Comparison of ENCODE assay signal across 19 mouse cellular contexts in genomic region chr4:154754445-154754844, GRCm38 (mm10).
A peak's percentile ranks its signal among the peaks of the same experiment; 100 is the strongest.
DNase-seq lines count a peak whose midpoint lies in the region; ATAC-seq and TF ChIP-seq lines count a peak whose summit lies in the region.
"Had no signal": no experiment of that assay in that cellular context is flagged by ENCODE, and none has a peak within 500 bp of the region (broad histone marks: within the 10 kb centered on the region; RNA-seq: fewer than 3 reads in every experiment).

No protein-coding gene starts in this region.

- peak; percentile 15 to 16 for DNase-seq in heart, adult 18-20 months
- peak in 1 of 2 experiments; percentile 14 for DNase-seq in layer of hippocampus, adult 2 months (ENCODE audit: low spot score in 2 of 2)
- no peak for DNase-seq in layer of hippocampus, adult 9-10 months (ENCODE audit: low spot score)
- peak; percentile 26 for DNase-seq in right cerebral cortex, postnatal 14 days
- no peak for DNase-seq in right cerebral cortex, postnatal 36 days (ENCODE audit: low spot score in 2 of 2)
- DNase-seq in frontal cortex, postnatal 36 days (ENCODE audit: low spot score in 2 of 2), result no peak
- DNase-seq: cerebellum, adult 9-11 months; gastrocnemius, postnatal 25 days; kidney, adult 9 months; layer of hippocampus, postnatal 36 days; liver; lung, postnatal 14 days; thymus, postnatal 14 days had no signal

- H3K4me1 ChIP-seq in heart, embryonic 11.5 days (ENCODE audit: control insufficient read depth, insufficient read depth, low read length), result no peaks in the 10 kb centered on the region

- no peak overlapping the region for H3K27ac ChIP-seq in heart, embryonic 11.5 days (ENCODE audit: low read depth, low read length)
- H3K27ac ChIP-seq in layer of hippocampus, adult 2 months, result no peak overlapping the region
- H3K27ac ChIP-seq: embryonic facial prominence, embryonic 15.5 days; hindbrain, embryonic 12.5 days; midbrain, embryonic 13.5 days; neural tube, embryonic 13.5 days had no signal

- H3K27me3 ChIP-seq in heart, embryonic 11.5 days (ENCODE audit: control insufficient read depth, insufficient read depth, low read length), result peaks cover 6% of the 10 kb centered on the region
- H3K27me3 ChIP-seq: hindbrain, embryonic 12.5 days had no signal

- ATAC-seq in heart, embryonic 11.5 days (replicated peaks; ENCODE audit: insufficient number of reproducible peaks, low FRiP score, low TSS enrichment), result no peak
- ATAC-seq: forebrain, embryonic 14.5 days; midbrain, embryonic 13.5 days had no signal

- H3K4me3 ChIP-seq in heart, embryonic 11.5 days (ENCODE audit: low read depth, low read length), result no peak overlapping the region
- H3K4me3 ChIP-seq in layer of hippocampus, adult 2 months, result no peak overlapping the region
- H3K4me3 ChIP-seq: embryonic facial prominence, embryonic 15.5 days; hindbrain, embryonic 12.5 days; midbrain, embryonic 13.5 days; neural tube, embryonic 13.5 days had no signal

- 74% methylated on average over 8 of the region's 8 CpGs for WGBS in heart, embryonic 11.5 days (ENCODE audit: insufficient replicate concordance)

- no peaks in the 10 kb centered on the region for H3K9me3 ChIP-seq in heart, embryonic 11.5 days (replicated peaks; ENCODE audit: control insufficient read depth, low read length)
- H3K9me3 ChIP-seq: embryonic facial prominence, embryonic 15.5 days; hindbrain, embryonic 12.5 days; midbrain, embryonic 13.5 days; neural tube, embryonic 13.5 days had no signal

- H3K4me2 ChIP-seq in heart, embryonic 11.5 days, result no peak overlapping the region
- H3K4me2 ChIP-seq: embryonic facial prominence, embryonic 15.5 days; hindbrain, embryonic 12.5 days; midbrain, embryonic 13.5 days; neural tube, embryonic 13.5 days had no signal

- H3K9ac ChIP-seq in heart, embryonic 11.5 days (ENCODE audit: low read depth, low read length), result no peak overlapping the region
- H3K9ac ChIP-seq: embryonic facial prominence, embryonic 15.5 days; hindbrain, embryonic 12.5 days; midbrain, embryonic 13.5 days; neural tube, embryonic 13.5 days had no signal

- peak; percentile 67 for TF ChIP-seq CTCF in layer of hippocampus, adult 2 months (conservative IDR thresholded peaks at IDR 0.05)

- no peaks in the 10 kb centered on the region for H3K36me3 ChIP-seq in heart, embryonic 11.5 days (ENCODE audit: control insufficient read depth, insufficient read depth, low read length)
- H3K36me3 ChIP-seq: embryonic facial prominence, embryonic 15.5 days; hindbrain, embryonic 12.5 days; midbrain, embryonic 13.5 days; neural tube, embryonic 13.5 days had no signal

Comparison
In these comparisons a context has a peak if more than half of its experiments do, and no peak if none do; other contexts are left out.
1. DNase-seq: peak in heart, adult 18-20 months (2 of 2) and right cerebral cortex, postnatal 14 days (single experiment); none in layer of hippocampus, adult 9-10 months (single experiment), right cerebral cortex, postnatal 36 days (0 of 2) and frontal cortex, postnatal 36 days (0 of 2).